Mouse (Mus musculus): ENCODE data around the gene Rbm20. TPM values are rescaled to one million over a fixed set of nuclear protein-coding genes. Genes with fewer than 3 reads are reported as not detected.

Gene Rbm20
- polyA plus RNA-seq, 1 experiment from 2014 or later, result 1.4 TPM

DNA sequence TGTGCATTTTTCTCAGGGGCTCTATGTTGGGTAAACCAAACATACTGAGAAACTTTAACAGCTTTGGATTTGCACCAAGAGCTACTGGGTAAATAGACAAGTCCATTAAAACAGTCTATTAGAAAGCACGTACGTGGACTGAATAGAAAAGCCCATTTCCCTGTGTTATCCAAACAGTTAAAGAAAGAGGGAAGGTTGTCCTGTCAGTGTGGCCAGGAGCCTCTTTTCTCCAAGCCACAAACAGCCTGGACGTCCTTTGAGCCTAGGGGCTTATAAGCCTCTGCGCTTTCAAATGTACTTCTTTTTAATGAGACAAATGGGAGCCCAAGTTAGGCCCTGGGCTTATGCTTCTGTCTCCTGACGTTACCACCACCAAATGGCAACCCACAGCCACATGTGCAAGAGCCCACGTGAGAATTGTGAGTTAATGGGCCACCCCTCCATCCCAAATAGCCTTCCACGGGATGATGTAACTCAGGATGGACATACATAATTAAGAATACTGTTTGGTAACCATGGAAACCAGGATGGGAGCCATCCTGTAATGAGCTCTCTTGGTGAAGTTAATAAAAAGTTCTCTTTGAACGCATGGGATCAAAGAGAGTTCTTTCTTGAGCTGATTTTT is 156.8 kb downstream of the Rbm20 start:
- no peak overlapping the region for H3K4me3 ChIP-seq (replicated peaks)
- no peaks in the 10 kb centered on the region for H3K36me3 ChIP-seq
- H3K4me2 ChIP-seq (replicated peaks), result no peak overlapping the region
- H3K27me3 ChIP-seq, result no peaks in the 10 kb centered on the region
- ATAC-seq, result peak; percentile 34; the same call in 1 of the 2 replicates
- H3K9me3 ChIP-seq, result no peaks in the 10 kb centered on the region
- no peak overlapping the region; the same call in 1 of the 2 replicates for H3K27ac ChIP-seq
- no peak overlapping the region for H3K9ac ChIP-seq (replicated peaks)
- peaks cover 28% of the 10 kb centered on the region for H3K4me1 ChIP-seq (replicated peaks)
- 37% methylated on average over 8 of the region's 8 CpGs for WGBS

DNA sequence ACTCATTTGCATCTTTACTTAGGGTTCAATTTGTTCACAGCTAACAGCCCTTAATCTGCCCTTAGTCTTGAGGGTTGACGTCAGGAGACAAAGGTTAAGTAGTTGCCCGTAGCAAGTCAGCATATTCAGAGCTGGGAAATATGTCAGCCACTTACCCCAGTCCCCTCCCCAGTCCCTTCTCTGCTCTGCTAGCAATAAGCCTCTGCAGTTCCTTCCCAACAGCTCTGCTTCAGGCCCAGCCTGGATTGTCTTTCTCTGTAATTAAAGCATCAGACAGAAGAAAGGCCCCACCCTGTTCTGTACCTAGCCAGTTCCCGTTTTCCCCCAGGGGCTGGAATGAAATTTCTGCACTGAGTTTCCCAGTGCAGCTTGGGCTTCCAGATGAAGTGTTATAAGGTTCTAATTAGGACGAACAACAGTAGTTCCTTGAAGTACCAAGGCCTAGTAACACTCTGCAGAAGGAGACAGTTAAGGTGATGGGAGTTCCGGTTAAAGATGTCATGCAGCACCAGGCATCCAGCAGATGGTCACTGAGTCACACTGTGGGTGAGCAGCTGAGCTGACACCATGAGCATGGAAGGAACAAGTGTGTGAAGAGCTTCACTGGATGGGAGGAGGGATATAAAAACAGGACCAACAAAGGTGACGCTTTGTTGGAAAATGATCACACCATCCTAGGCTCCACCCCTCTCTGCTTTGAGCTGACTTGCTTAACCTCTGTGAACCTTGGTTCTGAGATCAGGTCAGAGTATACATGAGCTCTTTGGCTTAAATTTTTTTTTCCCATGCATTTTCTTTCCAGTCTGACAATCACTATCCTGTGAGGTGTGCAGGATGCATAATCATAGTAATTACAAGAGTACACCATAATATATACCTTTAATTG is 159.7 kb downstream of the Rbm20 start:
- Histone ChIP-seq H3K4me2 (replicated peaks) (no peak overlapping the region), H3K9ac (replicated peaks) (no peak overlapping the region), H3K4me1 (replicated peaks) (peaks cover 30% of the 10 kb centered on the region), H3K27me3 (no peaks in the 10 kb centered on the region), H3K9me3 (no peaks in the 10 kb centered on the region), H3K4me3 (replicated peaks) (no peak overlapping the region), H3K27ac (0 out of 2 replicates have a peak overlapping the region, but pooled peaks have one; percentile 32), H3K36me3 (no peaks in the 10 kb centered on the region)
- no peak for ATAC-seq
- WGBS, result 55% methylated on average over 6 of the region's 6 CpGs

DNA sequence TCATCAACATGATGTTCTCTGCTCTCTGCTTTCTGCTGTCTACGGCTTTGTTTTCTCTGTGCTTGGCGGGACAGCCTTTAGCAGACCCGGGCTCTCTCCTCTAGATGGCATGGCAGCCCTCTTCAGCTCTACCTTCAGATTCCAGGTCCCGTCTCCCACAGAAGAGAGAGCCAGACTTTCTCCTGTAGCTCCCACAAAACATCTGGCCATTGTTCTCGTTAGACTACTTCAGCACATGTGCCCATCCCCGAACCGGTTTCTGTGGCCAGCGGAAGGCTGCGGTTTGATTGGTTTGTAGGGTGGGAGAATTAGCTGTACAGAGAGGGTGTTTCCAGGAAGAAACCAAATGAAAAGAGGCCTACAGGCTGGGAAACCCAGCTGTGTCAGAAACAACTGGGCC is 161.7 kb downstream of the Rbm20 start:
- ATAC-seq, result no peak
- H3K27ac ChIP-seq, result no peak overlapping the region
- WGBS, result 81% methylated on average over 9 of the region's 9 CpGs

DNA sequence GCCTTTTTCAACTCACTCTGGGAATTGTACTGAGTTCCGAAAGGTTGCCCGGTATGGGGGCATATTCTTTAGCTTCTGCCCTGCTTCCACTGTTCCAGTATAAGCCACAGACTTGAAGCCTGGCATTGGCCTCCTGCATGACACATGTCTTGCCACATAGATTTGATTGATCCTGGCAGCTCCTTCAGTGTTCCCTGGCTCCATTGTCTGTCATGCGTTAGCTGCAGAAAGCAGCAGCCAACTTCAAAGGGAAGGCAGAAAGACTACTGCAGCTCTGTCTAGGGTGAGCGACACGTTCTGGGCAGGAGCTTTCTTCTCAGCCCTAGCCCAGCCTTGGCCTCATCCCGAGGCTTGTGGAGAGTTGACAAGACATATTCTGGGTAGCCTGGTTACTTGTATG is 162.7 kb downstream of the Rbm20 start:
- no peak overlapping the region for H3K4me3 ChIP-seq (replicated peaks)
- ATAC-seq, result peak; percentile 69
- H3K27ac ChIP-seq, result 0 out of 2 replicates have a peak overlapping the region, but pooled peaks have one; percentile 11
- H3K36me3 ChIP-seq, result no peaks in the 10 kb centered on the region
- no peak overlapping the region for H3K9ac ChIP-seq (replicated peaks)
- no peak overlapping the region for H3K4me2 ChIP-seq (replicated peaks)
- no peaks in the 10 kb centered on the region for H3K27me3 ChIP-seq
- WGBS, result 22% methylated on average over 6 of the region's 6 CpGs
- H3K9me3 ChIP-seq, result no peaks in the 10 kb centered on the region
- H3K4me1 ChIP-seq (replicated peaks), result peaks cover 19% of the 10 kb centered on the region

More for the DNA sequence above, 161.7 kb downstream of the Rbm20 start:
- no peak overlapping the region for H3K4me2 ChIP-seq (replicated peaks)
- H3K4me3 ChIP-seq (replicated peaks), result no peak overlapping the region
- H3K27me3 ChIP-seq, result no peaks in the 10 kb centered on the region
- H3K9me3 ChIP-seq, result no peaks in the 10 kb centered on the region
- H3K9ac ChIP-seq (replicated peaks), result no peak overlapping the region
- H3K4me1 ChIP-seq (replicated peaks), result peaks cover 22% of the 10 kb centered on the region
- H3K36me3 ChIP-seq, result no peaks in the 10 kb centered on the region

DNA sequence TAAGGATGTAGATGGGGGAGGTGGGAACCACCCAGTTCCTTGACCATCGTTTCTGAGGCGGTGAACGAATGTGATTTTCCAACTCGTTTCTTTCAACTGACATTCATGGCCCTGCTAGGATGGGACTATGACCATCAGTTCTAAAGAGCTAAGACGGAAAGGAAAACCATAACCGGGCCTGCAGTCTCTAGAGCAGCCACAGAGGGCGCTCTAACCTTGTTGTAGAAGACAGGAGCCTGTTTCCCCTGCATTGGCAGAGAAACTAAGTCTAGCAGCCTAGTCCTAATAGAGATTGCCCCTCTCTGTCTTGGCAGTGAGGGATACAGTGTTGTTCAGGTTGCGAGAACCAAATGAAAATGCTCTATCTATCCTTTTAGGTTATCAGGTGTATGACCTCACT is 164.8 kb downstream of the Rbm20 start:
- Histone ChIP-seq H3K4me2 (replicated peaks) (no peak overlapping the region), H3K4me1 (replicated peaks) (peaks cover 14% of the 10 kb centered on the region), H3K9me3 (no peaks in the 10 kb centered on the region), H3K9ac (replicated peaks) (no peak overlapping the region), H3K27me3 (no peaks in the 10 kb centered on the region), H3K36me3 (no peaks in the 10 kb centered on the region), H3K27ac (no peak overlapping the region), H3K4me3 (replicated peaks) (no peak overlapping the region)
- 64% methylated on average over 8 of the region's 8 CpGs for WGBS
- ATAC-seq, result no peak

DNA sequence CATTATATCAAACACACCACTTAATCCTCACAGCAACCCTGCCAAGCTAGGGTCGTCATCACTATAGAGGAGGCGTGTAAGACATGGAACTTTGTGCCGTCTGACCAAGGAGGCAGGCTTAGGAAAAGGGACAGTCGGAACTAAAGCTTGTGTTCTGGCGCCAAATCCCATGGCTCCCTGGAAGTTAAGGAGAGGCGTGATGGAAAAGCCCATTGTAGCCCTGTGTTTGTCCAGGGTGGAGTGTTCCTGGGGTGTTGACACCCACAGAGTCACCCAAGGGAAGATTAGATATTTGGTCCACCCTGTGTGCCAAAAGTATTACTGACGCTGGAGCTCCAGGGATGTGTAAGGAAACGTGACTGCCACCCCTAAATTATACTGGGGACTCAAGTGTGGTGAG is 166.9 kb downstream of the Rbm20 start:
- no peak for ATAC-seq
- no peaks in the 10 kb centered on the region for H3K9me3 ChIP-seq
- H3K27ac ChIP-seq, result no peak overlapping the region
- H3K36me3 ChIP-seq, result no peaks in the 10 kb centered on the region
- H3K4me1 ChIP-seq (replicated peaks), result peaks cover 13% of the 10 kb centered on the region
- H3K27me3 ChIP-seq, result no peaks in the 10 kb centered on the region
- H3K9ac ChIP-seq (replicated peaks), result no peak overlapping the region
- WGBS, result 88% methylated on average over 8 of the region's 8 CpGs
- no peak overlapping the region for H3K4me2 ChIP-seq (replicated peaks)
- no peak overlapping the region for H3K4me3 ChIP-seq (replicated peaks)

DNA sequence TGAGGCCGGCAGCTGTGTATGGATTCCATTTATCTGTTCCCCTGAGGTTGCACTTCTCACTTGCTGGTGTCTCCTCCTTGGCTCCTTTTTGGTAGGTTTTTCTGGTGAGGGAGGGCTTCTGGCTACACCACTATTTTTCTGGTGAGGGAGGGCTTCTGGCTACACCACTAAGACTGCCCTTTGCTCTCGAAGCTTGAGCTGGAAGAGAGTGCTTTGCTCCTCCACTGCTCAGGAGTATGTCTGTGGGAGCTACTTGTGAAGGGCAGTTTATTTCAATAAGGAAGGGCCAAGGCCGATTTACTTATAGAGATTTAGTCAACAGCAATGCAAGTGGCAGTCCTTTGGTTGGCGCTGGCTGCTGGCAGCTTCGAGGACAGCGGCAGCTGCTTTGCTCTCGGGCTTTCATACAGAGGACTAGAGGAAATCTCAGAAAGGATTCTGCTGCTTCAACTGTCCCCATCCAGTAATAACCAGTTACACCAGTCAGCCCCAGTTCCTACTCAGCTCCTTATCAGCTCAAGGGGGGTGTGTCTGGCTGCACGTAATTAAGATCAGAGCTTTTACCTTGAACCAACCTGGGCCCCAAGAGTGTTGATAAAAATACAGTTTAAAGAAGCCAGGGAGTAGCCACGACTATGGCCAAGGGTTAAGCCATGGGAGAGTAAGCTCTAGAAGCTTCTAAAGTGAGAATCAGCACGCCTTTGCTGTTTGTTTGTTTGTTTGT is 171.3 kb downstream of the Rbm20 start:
- no peak for ATAC-seq

DNA sequence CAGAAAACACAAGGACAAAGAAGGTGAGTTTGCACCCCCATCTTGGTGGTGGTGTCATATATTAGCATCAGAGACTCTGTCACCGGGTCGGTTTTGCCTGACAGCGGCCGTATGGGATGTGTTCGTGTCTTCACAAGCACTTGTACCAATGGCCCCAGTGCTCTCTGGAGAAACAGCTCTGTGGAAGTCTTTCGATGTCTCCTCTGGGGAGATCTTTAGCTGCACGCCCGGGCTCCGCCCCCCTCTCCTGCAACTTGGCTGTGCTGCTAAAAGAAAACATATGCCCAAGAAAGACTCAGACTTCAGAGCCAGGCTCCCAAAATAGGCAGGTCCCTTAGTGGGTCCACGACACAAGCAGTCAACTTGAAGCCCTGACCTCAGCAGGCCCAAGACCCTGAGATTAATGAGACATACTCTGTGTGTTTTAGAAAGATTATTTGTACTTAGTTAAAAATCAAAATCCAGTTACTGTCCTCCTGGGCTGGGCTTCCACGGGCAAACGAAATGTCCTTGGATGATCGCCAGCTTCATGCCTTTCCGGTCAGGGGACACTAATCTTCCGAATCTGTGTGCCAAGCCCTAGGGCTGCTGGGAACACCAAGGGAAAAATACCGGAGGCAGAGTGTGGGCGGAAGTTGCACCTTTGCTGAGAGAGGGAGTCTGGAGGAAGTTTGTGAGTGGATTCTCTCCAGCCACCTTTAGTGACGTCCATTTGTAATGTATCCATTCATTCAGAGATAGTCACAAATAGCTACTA is 173.2 kb downstream of the Rbm20 start:
- Histone ChIP-seq H3K36me3 (no peaks in the 10 kb centered on the region), H3K4me3 (replicated peaks) (no peak overlapping the region), H3K9me3 (no peaks in the 10 kb centered on the region), H3K27me3 (no peaks in the 10 kb centered on the region), H3K9ac (replicated peaks) (no peak overlapping the region), H3K27ac (peak overlapping the region; percentile 51; the same call in 1 of the 2 replicates), H3K4me2 (replicated peaks) (no peak overlapping the region), H3K4me1 (replicated peaks) (peaks cover 49% of the 10 kb centered on the region)
- 72% methylated on average over 18 of the region's 18 CpGs for WGBS
- no peak for ATAC-seq

More for the DNA sequence above, 171.3 kb downstream of the Rbm20 start:
- H3K4me1 ChIP-seq (replicated peaks), result peaks cover 36% of the 10 kb centered on the region
- H3K4me2 ChIP-seq (replicated peaks), result no peak overlapping the region
- no peaks in the 10 kb centered on the region for H3K27me3 ChIP-seq
- WGBS, result 88% methylated on average over 10 of the region's 10 CpGs
- H3K36me3 ChIP-seq, result no peaks in the 10 kb centered on the region
- no peak overlapping the region for H3K4me3 ChIP-seq (replicated peaks)
- no peak overlapping the region for H3K27ac ChIP-seq
- H3K9ac ChIP-seq (replicated peaks), result no peak overlapping the region
- H3K9me3 ChIP-seq, result no peaks in the 10 kb centered on the region

DNA sequence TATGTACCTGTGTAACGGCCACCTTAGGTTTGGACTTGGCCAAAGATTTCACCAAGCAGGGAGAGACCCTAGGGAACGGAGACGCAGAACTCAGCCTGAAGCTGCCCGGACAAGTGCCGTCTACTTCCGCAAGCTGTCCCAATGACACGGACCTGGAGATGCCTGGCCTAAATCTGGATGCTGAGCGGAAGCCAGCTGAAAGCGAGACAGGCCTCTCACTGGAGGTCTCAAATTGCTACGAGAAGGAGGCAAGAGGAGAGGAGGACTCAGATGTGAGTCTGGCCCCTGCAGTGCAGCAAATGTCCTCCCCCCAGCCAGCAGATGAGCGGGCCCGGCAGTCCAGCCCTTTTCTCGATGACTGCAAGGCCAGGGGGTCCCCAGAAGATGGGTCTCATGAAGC is 174.2 kb downstream of the Rbm20 start:
- Histone ChIP-seq H3K4me2 (replicated peaks) (no peak overlapping the region), H3K4me3 (replicated peaks) (no peak overlapping the region), H3K36me3 (no peaks in the 10 kb centered on the region), H3K9me3 (no peaks in the 10 kb centered on the region), H3K27me3 (no peaks in the 10 kb centered on the region), H3K27ac (peak overlapping the region; percentile 95), H3K4me1 (replicated peaks) (peaks cover 54% of the 10 kb centered on the region), H3K9ac (replicated peaks) (no peak overlapping the region)
- ATAC-seq, result no peak
- WGBS, result 86% methylated on average over 13 of the region's 13 CpGs

DNA sequence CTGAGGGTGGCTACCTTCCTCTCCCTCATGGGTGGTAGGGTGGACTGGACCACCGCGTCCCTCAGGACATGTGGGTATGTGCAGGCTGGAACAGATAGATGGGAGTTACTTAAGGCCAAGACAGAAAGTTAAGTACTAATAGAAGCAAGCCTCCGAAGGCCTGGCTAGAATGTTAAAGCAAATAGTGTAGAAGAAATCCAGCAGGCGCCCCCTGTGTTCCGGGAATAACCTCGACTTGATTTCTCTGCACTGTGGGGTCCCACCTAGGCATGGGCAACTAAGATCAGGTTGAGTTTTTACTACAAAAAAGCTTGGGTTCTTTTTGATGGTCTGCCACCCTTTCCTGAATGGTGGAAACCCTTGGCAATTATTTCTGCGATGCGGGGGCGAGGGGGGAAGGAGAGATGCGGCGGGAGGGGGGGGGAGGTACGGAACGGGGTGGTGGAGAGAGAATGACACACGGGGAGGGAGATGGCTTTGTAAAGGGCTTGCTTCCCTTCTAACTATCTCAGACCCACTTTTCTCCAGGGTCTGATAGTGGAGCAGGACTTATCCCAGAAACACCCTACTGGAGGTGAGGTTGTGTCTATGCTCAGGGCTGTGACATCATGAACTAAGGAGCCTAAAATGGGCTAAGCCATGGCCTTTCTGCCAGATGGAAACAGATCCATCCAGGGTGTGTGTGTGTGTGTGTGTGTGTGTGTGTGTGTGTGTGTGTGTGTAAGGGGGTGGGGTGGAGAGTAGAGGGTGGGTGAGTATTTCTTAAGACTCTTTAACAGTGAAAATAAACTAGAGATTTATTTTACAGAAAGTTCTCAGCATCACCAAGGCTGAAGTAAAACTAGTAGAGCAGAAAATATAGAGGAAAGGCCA is 175.0 kb downstream of the Rbm20 start:
- WGBS, result 77% methylated on average over 14 of the region's 14 CpGs

More for the DNA sequence above, 175.0 kb downstream of the Rbm20 start:
- H3K27me3 ChIP-seq, result no peaks in the 10 kb centered on the region
- H3K4me1 ChIP-seq (replicated peaks), result peaks cover 57% of the 10 kb centered on the region
- H3K36me3 ChIP-seq, result no peaks in the 10 kb centered on the region
- ATAC-seq, result peak; percentile 43
- no peak overlapping the region for H3K9ac ChIP-seq (replicated peaks)
- peak overlapping the region; percentile 49 for H3K4me2 ChIP-seq (replicated peaks)
- peak overlapping the region; percentile 95 for H3K27ac ChIP-seq
- no peak overlapping the region for H3K4me3 ChIP-seq (replicated peaks)
- H3K9me3 ChIP-seq, result no peaks in the 10 kb centered on the region

Measured in midbrain, embryonic 13.5 days (tissue).